Mouse (Mus musculus) C2C12 (cell line): Measurements from ENCODE around the gene Tulp2.

Source experiments
- CTCF ChIP-seq: IDR thresholded peaks from one replicate; pipeline ENCODE4 v1.5.1; 2011; ENCODE audit not compliant: control insufficient read depth, insufficient read depth, insufficient read length
- FOSL1 ChIP-seq: IDR thresholded peaks from one replicate; pipeline ENCODE4 v1.8.0; 2011; ENCODE audit warnings: mild to moderate bottlenecking, low read length; ENCODE audit not compliant: poor library complexity, insufficient read depth, severe bottlenecking
- MAX ChIP-seq: IDR thresholded peaks from one replicate; pipeline ENCODE4 v1.6.1; 2011; ENCODE audit warnings: mild to moderate bottlenecking, control low read depth
- MYOD1 ChIP-seq: IDR thresholded peaks from one replicate; pipeline ENCODE4 v1.6.1; 2011; ENCODE audit warnings: low read depth; ENCODE audit not compliant: control insufficient read depth, insufficient read length
- MYOG ChIP-seq: IDR thresholded peaks from one replicate; pipeline ENCODE4 v1.6.1; 2011; ENCODE audit not compliant: control insufficient read depth, insufficient read length; ENCODE audit errors: extremely low read depth

DNA sequence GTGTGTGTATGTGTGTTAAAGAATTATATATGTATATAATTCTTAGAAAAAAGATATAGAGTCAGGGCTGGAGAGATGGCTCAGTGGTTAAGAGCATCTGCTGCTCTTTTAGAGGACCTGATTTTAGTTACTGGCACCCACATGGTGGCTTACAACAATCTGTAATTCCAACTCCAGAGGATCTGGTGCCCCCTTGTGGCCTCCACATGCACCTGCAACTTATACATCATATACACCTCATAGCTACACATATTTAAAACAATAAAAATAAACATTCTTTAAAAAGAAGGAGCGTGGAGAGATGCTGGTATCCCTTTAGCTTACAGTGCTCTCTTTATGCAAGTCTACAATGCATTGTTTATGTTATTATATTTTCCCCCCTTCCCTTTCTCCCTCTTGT lies 62.8 kb downstream of the Tulp2 start:
- no peak for TF ChIP-seq CTCF
- no peak for TF ChIP-seq MAX
- no peak for TF ChIP-seq MYOG
- TF ChIP-seq MYOD1, result no peak
- TF ChIP-seq FOSL1, result no peak
